Mouse (Mus musculus) left cerebral cortex, postnatal 14 days (tissue): Measurements from ENCODE around the gene Dusp21. TPM values are rescaled to one million over a fixed set of nuclear protein-coding genes. Genes with fewer than 3 reads are reported as not detected.

Experiments
- DNase-seq, 2 experiments: peaks; one replicate each; pipeline ENCODE4 v3.0.0; 2021 to 2022; ENCODE audit warnings: low spot score in 2 of 2, mixed read lengths in 1 of 2
- intact Hi-C: fragments of 180-260 bp; cut with DNase I; formaldehyde crosslinking; loops from one replicate; pipeline ENCODE4 v1.15.1; 2025
- long read RNA-seq, 2 experiments: library from polyadenylated mRNA; stranded (forward); transcript quantifications; one replicate each; pipeline ENCODE4 v2.0.0; 2021
- total RNA-seq, 2 experiments: library from RNA; stranded (reverse); gene quantifications; 2 replicates each; pipeline ENCODE4 v1.2.3; 2021

Gene Dusp21
- total RNA-seq, result not detected
- long read RNA-seq, experiment 1, result 0 reads
- long read RNA-seq, experiment 2, result 0 reads

GRCm38 (mm10) chrX:18145557-18145956 is at the start of gene Dusp21:
Gene Dusp21 (plus strand): TSS chrX:18145857.
- intact Hi-C loops, result no loop called here
- no peak for DNase-seq

GRCm38 (mm10) chrX:18160734-18161442 is 15.2 kb downstream of the Dusp21 start:
- no peak for DNase-seq
- intact Hi-C loops, result loop anchor here (5.0 to 10.0 kb wide), 3 partner anchors 91 to 589 kb away; partner anchors contain the start of gene Fundc1

DNA sequence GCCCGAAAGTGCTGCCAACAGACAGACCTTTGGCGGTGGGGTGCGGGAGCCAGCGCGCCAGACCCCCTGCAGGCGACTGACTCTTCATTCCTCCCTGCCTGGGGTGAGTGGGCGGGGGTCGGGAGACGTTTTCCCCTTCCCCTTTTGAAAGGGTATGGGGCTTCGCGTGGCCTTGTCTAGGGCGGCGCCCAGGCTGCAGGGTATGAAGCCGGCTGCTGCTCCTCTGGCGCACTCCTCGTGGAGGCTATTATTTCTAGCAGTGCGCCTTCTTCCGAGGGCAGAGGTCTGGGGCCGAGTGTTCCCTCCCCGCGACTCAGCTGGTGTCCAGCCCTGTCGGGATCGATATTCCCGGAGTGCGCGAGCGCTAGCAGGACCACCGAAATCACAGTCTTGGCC is 16.1 kb downstream of the Dusp21 start:
- DNase-seq, result peak in 1 of 2 experiments; percentile 38

GRCm38 (mm10) chrX:18162192-18162857 is 16.7 kb downstream of the Dusp21 start, which contains the start of gene Kdm6a:
Gene Kdm6a (plus strand): TSS chrX:18162575.
- intact Hi-C loops, result loop anchor here (5.0 to 10.0 kb wide), 3 partner anchors 90 to 590 kb away; partner anchors contain the start of gene Fundc1
- DNase-seq, result peak; percentile 97 to 100

More for the DNA sequence above, 16.1 kb downstream of the Dusp21 start:
- intact Hi-C loops, result loop anchor here (5.0 to 10.0 kb wide), 3 partner anchors 91 to 589 kb away; partner anchors contain the start of gene Fundc1

DNA sequence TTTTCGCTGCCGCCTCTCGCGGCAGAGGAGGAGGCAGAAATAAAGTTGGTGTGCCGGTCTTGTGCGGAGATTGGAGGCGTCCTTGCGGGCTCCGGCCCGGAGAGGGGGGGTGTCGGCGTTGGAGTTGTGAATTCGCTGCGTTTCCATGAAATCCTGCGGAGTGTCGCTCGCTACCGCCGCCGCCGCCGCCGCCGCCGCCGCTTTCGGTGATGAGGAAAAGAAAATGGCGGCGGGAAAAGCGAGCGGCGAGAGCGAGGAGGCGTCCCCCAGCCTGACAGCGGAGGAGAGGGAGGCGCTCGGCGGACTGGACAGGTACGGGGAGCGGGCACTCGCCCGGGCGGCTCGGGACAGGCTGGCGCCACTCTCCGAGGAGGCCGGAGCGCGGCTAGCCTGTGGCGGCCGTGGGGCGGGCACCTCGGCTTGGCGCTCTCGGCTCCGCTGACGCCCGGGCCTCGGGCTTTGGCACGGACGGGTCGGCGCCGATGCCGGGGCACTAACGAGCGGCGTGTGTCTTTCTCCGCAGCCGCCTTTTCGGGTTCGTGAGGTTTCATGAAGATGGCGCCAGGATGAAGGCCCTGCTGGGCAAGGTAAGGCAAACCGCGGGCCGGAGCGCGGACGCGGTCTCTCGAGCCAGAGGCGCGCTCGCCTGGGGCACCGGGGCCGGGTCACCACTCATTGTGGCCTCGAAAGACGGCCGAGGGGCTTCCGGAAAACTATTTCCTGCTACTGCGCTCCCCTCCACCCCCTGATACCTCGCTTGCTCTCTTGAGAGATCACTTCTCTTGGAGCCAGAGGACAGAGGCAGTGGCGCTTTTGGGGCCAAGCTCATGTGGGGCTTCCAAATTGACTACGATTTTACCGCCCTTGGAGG is 17.4 kb downstream of the Dusp21 start:
- intact Hi-C loops, result loop anchor here (5.0 to 10.0 kb wide), 3 partner anchors 89 to 591 kb away; partner anchors contain the start of gene Fundc1
- peak; percentile 51 for DNase-seq

DNA sequence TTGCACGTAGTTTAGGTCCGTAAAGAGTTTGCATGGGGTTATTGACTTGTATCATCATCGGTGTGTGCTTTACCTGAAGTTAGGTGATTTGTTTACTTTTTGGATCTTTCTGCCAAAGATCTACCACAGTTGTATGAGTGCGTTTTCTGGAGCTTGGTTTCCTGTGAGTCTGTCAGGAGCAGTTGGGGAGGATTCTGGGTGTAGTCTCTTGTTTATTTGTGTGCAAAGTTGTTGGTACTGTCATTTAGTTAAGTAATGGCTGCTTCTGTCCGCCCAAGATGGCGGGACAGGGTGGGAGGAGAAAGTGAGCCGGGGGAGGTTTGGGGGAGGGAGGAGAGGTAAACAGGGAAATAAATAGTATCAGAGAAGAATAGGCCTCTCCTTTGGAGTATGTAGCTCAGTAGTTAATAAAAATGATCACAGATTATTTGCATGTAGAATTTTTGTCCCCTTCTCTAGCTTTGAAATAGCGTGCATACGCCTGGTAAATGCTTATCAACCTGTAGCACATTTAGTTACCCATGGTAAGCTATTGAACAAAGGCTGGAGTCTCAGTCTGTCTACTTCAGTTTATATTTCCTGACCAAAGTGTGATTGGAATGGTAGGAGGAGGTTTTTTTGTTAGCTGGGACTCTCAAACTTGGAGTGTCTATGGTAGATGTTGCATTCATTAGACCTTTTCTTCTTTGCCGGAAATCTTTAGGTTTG is 18.4 kb downstream of the Dusp21 start:
- intact Hi-C loops, result loop anchor here (5.0 to 10.0 kb wide), 3 partner anchors 88 to 592 kb away; partner anchors contain the start of gene Fundc1
- DNase-seq, result peak; percentile 3

GRCm38 (mm10) chrX:18165121-18165520 is 19.5 kb downstream of the Dusp21 start:
- intact Hi-C loops, result loop anchor here (10.0 kb wide), 1 partner anchor 280 kb away; no protein-coding TSS in a partner anchor
- no peak for DNase-seq

DNA sequence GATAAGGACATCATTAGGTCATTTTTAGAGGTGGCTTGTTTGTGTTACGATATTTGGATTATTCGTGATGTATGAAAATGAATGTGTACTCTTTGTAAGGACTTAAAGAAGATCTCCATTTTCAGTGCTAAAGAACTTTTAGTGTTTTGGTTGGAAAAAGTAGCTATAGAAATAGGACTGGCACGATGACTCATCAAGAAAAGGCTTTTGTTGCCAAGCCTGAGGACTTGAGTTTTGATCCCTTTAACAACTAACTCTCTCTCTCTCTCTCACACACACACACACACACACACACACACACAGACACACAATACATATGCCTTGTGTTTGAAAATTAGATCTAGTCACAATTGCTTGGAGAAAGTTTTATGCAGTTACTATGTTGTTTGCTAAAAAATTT is 21.3 kb downstream of the Dusp21 start:
- intact Hi-C loops, result loop anchor here (10.0 kb wide), 1 partner anchor 278 kb away; no protein-coding TSS in a partner anchor
- no peak for DNase-seq

GRCm38 (mm10) chrX:18168940-18169339 is 23.3 kb downstream of the Dusp21 start:
- peak in 1 of 2 experiments; percentile 8 for DNase-seq
- intact Hi-C loops, result loop anchor here (10.0 kb wide), 1 partner anchor 276 kb away; no protein-coding TSS in a partner anchor

GRCm38 (mm10) chrX:18174831-18175230 is 29.2 kb downstream of the Dusp21 start:
- intact Hi-C loops, result no loop called here

GRCm38 (mm10) chrX:18177803-18178202 is 32.1 kb downstream of the Dusp21 start:
- DNase-seq, result no peak
- intact Hi-C loops, result no loop called here

More at GRCm38 (mm10) chrX:18174831-18175230, 29.2 kb downstream of the Dusp21 start:
- no peak for DNase-seq

GRCm38 (mm10) chrX:18179492-18179891 is 33.8 kb downstream of the Dusp21 start:
- no peak for DNase-seq
- intact Hi-C loops, result no loop called here

- no peak for DNase-seq
- intact Hi-C loops, result no loop called here
These were observed 41.5 kb downstream of the Dusp21 start for GRCm38 (mm10) chrX:18187203-18187602.

GRCm38 (mm10) chrX:18188293-18188692 is 42.6 kb downstream of the Dusp21 start:
- DNase-seq, result no peak
- intact Hi-C loops, result no loop called here

Other genes with a start within 250 kb of the Dusp21 start
- gene Kdm6a, start 16.7 kb downstream of the Dusp21 start, total RNA-seq, result 10 to 100 TPM; 40.9 to 52.4 TPM